Mouse (Mus musculus): Measurements from ENCODE around the gene P2rx7.

DNA sequence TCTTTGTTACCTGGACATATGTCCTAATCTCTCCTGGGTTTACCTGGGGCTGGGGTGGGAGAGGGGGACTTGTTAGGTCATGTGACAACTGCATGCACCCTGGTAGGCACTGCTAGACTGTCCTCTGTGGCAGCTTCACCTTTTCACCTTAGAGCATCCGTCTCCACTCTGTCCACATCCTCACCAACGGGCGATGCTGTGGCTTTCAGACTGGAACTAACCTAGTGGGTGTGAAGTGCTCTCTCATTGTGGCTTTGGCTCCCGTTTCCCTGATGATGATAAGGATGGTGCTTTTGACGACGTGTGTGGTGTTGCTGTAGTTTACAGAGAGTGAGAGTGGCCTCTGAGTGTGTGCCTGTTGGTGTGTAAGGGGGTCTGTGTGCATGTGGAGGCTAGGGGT, 1.6 kb downstream of the P2rx7 start:
- TF ChIP-seq CTCF (IDR thresholded peaks at IDR 0.05) = no peak
- no peak for TF ChIP-seq EP300 (IDR thresholded peaks at IDR 0.05)

All from lung, postnatal 0 days (tissue).